Mouse (Mus musculus) fibroblast of lung, adult 2 months (primary cell): ENCODE measurements around the gene Ak7.

Experiments used
- DNase-seq: peaks from one replicate; pipeline ENCODE4 v3.0.0-alpha.2; 2011; ENCODE audit warnings: low read depth

The Ak7 gene

DNA sequence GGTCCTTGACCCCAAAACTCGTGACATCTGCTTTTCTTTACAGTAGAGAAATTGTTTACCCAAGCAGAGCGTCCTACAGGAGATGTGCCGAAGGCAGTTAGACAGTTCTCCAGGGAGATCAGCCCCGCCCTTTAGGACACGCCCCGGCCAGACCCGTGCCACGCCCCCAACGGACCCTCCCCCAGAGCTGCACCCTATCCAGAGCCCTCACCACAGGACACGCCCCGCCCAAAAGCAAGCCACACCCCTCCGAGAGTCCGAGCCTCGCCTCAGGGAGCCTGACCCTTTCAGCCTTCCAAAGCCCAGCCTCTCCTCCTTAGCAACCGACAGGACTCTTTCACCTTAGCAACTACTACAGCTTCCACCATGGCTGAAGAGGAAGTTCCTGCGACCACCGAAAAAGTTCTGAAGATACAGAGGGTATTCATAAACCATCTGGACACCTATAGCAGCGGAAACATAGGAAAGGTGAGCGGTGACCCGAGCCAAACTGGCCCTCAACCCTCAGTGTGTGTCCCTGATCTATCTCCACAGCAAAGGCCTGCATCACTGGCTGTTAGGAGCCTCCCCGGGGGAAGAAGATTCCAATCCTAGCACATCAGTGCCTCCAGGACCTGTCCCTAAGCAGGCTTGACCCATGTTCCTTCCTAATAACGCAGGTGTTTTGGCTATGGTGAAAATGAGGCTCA, at the start of gene Ak7:
Ak7 (plus strand) TSS at position 178 of the 689 bp plus-strand sequence.
- no peak for DNase-seq

DNA sequence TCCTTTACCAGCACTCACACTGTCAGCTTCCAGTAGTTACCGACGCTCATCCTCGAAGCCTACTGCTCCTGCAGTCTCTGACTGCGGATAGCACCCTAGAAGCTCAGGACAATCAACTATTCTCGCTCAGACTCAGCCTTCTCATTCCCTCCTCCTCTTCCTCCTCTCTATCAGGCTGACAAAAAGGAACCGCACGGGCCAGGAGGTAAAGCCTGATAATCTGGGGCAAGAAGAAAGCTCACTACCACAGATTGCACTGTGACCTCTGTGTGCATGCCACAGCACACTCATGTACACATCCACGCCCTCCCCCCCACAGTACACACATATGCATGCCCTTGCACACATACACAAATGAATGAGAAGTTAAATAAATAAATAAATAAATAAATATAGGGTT, 29.5 kb upstream of the Ak7 start:
- no peak for DNase-seq

DNA sequence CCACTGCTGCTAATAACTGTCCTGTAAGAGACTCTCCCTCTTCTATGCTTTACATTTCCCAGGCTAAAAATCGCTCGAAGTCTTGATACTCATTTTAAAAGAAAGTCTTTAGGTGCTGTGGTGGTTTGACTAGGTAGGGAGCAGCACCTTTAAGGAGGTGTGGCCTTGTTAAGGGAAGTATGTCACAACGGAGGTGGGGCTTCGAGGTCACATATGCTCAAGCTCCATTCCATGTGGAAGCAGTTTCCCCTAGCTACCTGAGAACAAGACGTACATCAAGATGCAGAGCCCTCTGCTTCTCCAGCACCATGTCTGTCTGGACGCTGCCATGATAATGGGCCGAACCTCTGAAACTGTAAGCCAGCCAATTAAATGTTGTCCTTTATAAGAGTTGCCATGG, 27.6 kb upstream of the Ak7 start:
- DNase-seq = no peak

DNA sequence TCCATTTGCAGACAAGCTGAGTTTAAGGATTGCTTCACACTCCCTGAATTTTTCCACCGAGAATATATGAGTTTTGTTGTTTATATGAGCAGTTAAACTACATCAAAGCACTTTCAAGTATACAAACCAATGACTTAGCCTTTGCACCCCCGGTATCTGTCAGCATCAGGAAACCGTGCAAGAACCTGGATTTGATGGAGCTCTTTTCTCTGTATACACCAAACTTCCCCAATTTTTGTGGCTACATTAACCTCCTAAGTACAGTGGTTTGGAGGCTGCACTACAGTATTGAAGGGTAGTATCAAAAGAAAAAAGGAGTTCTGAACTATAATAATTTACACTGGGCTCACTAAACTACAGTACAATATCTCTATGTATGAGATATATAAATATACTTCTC, 27.0 kb upstream of the Ak7 start:
- no peak for DNase-seq

DNA sequence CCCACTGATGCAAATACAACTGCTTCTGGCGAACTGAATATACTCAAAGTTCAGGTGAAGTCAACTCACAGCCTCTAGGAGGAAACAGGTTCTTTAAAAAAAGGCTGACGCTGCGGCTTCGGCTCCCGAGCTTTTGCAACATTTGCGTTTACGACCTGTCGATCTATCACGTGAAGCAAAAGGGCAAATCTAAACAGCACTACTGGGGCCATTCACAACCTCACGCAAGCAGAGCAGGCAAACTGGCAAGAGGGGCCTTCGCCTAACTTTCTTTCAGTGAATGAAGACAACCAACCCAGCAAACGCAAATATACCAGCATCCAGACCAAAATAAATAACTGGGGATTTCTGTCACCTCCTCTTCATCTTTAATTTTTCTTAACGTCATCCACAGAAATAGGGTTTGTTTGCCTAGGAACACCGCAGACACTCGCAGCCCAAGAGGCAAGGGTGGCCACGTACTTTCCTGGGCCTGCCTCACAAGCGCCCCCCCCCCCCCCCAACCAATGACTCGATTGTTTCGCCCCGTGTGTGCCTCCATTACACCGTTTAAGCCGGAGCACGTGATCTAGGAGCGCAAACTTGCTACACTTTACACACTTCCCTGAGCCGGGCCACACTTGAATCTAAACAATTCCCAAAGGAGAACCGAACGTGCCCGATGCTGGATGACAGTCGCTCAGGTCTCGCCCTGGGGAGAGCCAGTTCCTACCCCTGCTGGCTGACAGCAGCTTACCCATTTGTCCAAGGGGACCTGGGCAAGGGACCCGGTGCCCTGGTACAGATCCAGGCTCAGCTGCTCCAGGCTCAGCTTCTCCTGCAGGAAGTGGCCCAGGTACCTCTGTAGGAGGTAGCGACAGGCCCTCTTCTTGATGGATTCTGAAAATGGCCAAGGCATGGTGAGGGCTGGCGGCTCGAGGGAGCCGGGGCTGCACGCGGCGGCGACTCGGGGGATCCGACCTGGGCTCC, 21.6 kb upstream of the Ak7 start, which contains the start of gene Gskip:
Gskip (plus strand) TSS at position 897 of the 969 bp plus-strand sequence.
- DNase-seq = peak; percentile 41

DNA sequence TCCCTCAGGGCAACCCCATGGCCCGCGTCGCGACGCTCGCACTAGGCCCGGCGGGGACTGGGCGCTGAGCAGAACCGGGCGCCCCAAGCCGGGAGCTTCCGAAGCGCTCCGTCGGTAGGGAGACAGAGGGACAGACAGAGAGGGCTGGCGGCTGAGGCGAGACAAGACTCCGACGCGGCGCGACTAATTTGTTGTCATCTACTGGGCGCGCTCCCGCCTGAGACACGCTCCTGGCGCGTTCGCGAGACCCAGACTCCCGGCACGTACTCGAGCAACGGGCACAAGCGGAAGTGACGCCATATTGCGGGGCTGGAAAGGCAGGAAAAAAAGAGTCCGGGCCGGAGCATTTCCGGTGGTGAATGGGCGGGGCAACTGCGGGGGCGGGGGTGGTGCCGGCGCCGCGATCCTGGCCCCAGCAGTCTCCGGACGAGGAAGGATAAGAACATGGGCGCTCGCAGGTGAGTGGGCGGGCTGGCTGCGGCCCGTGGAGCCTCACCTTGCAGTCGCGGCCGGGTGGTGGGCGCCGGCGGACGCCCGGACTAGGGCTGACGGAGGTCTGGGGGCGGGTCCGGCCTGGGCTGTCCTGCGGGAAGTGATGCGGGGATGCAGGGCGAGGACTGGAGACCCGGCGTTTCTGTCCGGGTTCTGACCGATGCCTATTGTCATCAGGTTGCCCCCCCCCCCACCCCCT, 20.6 kb upstream of the Ak7 start, which contains the start of gene Atg2b:
Atg2b (minus strand) TSS at position 211 of the 691 bp plus-strand sequence.
- peak; percentile 70 for DNase-seq

DNA sequence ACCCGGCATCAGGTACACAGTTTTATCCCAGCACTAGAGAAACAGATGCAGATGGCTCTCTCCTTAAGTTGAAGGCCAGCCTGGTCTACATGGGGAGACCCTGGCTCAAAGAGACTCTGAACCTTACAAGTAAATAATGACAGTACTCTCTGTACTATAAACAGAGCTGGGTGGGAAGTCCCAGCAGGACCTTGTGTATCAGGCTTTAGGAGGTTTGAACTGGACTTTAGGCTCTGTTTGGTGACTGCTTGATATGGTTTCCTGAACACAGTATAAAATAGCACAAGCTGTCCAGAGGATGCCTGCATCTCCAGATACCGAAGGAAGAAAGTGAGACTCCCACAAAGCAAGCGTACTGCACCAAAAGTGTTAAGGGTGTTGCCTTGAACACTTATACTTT, 19.0 kb upstream of the Ak7 start:
- no peak for DNase-seq

DNA sequence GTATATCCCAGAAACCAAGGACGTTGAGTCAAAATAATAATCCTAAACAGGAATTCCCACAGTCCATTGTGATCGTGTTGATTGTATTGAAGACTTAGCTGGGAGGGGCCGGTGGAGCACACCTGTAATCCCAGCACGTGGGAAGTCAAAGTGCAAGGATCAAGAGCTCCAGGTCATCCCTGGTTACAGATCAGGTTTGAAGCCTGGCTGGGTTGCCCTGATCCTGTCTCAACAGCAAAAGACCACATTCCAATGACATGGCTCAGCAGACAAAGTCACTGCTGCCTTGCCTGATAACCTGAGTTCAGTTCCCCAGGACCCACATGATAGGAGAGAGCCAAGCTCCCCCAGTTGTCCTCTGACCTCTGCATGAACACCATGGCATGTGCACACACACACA, 18.4 kb upstream of the Ak7 start:
- DNase-seq = no peak

DNA sequence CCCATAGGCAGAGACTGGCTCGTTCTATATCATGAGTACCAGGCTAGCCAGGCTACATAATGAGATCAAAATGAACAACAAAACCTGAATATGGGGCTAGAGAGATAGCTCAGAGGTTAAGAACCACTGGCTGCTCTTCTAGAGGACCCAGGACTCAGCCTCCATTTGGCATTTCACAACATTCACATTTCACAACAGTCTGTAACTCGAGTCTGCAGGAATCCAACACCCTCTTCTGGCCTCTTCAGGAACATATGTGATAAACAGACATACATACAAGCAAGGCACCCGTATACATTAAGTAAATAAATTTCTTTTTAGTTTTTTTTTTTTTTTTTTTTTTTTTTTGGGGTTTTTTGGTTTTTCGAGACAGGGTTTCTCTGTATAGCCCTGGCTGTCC, 17.2 kb upstream of the Ak7 start:
- no peak for DNase-seq

DNA sequence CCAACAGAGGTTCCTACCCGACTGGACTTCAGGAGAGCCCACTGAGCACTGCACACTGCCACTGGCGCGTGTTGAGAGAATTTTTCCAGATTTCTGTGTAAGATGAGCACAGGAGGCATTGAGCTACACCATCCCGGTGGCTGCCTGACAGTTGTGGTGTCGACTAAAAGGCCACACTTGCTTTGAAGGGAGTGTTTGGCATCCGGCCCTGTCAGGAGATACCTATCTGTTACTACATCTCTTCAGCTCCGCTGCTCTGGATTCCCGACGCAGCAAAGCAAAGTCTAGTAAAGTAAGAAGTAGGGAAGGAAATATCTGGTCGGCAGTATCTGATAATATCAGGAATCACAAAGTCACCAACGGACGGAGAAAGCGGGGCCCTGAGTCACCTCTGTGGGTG, 16.3 kb upstream of the Ak7 start:
- DNase-seq = no peak

DNA sequence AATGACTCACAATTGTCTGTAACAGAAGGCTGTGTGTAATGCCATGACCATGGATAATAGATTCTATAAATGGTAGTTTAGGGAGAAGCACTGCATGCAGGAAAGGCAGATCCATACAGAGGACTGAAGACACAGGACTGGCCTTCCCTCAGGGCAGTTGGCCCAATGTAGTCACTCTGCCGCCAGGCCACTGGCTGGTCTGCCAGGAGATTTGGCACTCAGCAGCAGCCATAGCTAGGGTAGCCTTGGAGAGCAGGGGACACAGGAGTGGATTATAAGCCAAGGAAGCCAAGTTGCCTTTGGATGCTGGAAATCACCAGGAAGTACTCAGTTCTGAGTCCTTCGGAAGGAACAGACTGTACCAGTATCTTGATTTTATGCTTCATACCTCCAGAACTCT, 11.8 kb upstream of the Ak7 start:
- no peak for DNase-seq

DNA sequence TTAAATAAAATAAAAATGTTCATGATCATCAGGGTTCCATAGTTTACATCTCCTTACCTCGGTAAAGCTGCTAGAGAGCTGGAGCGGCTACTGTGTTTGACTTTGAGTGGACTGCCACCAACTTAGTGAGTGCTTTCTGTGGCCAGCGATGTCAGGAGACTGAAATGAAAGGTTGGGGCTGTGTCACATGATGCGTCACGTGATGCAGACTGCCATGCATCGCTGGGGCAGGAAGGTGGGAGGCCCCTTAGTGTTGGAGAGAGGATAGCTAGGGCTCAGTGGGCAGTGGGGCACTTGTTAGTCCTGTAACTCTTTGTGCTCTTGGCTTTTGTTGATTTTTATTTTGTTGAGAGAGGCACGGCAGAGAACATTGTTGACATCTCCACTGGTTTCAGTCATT, 9.9 kb upstream of the Ak7 start:
- no peak for DNase-seq

DNA sequence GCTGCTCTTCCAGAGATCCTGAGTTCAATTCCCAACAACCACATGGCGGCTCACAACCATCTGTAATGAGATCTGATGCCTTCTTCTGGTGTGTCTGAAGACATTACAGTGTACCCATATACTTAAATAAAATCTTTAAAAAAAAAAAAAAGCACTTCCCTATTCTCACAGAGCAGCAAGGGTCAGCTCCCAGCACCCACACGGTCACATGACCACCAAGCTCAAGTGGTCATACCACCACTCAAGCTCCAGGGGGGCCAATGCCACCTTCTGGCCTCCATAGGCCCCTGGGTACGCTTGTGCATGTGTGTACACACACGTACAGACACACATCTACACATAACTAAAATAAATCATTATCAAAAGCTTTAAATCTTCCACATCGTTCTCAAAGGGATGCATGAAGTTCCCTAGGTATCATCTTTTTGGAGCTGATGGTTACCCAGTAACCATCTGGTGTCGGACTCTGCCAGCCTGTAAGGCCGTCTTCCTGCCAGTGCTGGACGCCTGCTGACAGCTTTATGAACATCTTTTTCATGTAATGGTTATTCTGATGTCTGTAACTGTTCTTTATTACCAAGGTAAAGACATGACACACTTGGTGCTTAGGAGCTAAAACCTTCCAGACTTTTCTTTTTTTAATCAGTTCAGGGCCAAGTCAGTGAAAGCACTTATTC, 8.5 kb upstream of the Ak7 start:
- DNase-seq = no peak

DNA sequence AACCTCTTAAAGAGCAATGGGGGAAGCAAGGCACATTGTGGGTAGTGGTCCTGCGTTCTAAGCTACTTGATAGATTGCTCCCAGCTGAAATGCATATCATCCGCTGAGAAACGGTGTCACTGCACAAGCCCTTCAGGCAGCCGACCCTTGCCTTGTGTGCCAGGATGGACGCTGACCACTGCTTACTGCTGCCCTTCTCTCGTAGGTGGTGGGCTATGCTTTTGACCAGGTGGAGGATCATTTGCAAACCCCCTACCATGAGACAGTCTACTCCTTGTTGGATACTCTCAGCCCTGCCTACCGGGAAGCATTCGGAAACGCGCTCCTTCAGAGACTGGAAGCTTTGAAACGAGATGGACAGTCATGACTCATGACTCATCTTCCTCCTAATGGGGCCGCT, 5.3 kb upstream of the Ak7 start:
- DNase-seq = no peak

DNA sequence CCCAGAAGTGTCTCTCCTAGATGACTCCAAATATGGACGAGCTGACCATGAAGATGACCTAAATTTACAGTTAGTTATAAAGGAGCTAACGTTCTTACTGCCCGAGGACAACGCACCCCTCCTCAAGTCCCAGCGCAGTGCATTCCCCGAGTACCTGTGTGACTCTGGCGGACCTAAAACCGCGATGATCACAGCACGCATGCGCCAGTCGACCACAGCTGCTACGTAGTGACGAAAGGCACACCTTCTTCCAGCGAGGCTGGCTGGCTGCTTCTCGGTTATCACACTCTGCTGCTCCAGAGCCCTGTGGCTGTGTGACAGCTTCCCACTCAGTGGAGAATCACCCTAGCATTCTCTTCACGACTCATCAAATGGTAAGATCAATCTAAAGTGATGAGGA, 12.8 kb downstream of the Ak7 start:
- DNase-seq = no peak

DNA sequence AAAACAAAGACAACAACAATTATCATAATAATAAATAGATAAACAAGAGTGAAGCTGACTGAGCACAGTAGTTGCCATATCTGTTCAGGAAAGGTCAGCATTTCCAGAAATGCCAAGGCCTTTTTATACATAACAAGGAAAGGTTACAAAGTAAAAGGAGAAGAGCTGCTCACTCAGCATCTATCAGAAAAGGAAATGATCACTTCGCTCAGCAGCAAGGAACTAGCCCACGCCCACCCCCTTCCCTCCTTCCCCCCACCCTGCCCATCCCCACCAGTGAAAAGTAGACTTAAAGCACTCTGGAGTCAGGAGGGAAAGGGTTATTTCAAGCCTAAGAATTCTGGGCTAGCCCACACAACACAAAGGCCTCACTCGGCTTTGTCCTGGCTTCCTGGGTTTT, 14.4 kb downstream of the Ak7 start:
- no peak for DNase-seq

DNA sequence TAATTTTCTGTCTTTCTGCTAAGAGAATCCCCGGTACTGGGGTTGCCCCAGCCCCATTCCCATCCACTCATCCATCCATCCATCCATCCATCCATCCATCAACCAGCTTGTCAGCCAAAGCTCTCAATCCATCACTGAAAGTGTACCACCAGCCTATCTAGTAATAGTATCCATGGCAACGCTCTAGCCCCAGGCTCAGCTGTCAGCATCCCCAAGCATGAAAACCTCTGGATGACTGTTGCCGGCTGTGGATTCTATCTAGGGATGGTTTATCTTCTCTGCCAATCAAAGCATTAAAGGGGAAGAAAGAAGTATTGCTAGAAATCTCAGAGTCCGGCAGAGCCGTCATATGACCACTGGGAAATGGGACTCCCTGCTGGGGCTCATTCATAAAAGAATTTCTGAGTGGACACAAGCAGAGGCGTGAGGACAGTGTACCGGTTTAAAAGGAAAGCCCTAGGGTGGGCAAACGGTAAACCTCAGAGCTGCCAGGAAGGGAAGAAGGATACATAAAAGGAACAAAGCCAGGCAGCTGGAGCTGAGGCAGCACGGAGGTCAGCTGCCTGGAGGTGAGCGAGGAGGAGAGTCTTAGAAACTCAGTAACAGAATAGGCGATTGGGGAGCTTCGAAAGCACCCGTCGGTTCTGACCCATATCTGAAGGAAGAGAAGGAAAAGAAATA, 15.8 kb downstream of the Ak7 start:
- no peak for DNase-seq

DNA sequence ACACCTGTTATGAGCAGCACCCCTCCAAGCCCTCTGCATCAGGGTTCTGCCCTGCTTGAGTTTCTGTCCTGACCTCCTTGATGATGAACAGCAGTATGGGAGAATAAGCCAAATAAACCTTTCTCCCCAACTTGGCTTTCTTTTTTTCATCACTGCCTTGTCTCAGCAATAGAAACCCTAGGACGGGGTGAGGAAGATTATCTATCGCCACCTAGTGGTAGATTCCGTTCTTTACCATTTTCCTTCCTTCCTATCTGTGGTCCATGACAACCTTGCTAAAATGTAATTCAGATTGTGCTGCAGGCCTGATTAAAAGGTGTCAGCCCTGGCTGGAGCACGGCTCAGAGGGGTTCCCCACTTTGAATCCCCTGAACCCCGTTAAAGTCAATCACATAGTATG, 16.9 kb downstream of the Ak7 start:
- peak; percentile 19 for DNase-seq

DNA sequence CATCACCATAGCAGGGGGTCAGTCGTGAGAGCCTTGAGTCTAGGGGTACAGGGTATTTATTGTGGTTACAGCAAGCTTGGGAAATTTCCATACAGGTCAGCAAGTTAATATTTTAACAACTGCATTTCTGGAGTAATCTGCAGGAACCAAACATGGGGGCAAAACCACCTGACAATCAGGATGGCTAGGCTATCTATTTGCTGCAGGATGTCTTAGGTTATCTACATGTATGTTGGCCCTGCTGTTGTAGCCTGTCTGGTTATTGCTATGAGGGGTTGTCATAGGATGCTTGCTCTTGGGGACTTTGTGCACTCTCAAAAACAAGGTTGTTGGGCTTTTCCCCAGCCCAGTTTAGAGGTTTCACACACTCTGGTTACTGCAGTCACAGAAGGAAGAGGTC, 18.8 kb downstream of the Ak7 start:
- no peak for DNase-seq

DNA sequence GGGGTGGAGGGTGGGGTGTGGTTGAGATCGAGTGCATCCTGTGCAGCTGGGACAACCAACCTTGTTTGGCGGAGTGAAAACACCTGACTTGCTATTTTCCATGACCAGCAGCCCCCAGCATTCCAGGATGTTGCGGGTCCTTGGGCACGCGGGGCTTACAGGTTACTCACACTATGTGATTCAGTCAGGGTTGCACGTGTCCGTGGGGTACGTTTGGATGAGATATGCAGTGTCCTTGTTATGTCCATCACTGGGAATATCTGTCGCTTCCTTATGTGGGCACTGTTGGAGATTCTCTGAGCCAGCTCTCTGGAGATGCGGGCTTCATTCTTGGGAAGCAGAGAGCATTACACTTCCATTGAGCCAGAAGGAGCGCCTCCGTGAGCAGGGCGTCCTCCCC, 20.0 kb downstream of the Ak7 start:
- DNase-seq = no peak

DNA sequence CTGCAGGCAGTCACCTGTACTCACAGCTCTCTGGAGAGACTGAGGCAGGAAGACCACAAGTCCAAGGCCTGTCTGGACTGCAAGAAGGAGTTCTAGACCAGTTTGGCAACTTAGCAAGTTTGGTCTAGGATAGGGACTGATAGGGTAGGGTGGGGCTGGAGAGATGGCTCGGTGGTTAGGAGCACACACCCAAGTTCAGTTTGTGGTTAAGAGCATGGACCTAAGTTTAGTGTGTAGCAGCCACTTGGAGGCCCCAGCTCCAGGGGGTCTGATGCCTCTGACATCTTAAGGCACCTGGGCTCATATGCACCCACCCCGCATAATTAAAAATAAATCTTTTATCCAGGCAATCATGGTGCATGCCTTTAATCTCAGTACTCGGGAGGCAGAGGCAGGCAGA, 21.5 kb downstream of the Ak7 start:
- DNase-seq = no peak

DNA sequence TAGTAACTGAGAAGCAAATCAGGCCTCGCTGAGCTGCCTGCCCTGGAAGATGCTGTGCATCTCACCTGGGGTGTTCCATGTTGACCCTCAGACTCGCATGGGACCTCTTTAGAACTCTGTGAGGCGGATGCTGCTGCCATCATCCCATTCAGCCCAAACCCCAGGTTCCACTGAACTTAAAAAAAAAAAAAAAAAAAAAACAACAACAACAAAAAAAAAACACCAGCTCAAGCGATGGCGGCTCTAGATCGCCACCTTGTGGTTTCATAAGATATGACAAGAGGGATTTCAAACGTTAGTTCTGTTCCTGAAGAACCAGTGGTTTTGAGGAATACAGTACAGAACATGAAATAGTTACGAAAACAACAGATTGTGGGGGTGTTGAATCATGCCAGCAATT, 22.2 kb downstream of the Ak7 start:
- peak; percentile 24 for DNase-seq
